Mouse (Mus musculus) spleen, adult 18-20 months (tissue): ENCODE measurements around the gene Sigirr.

ENCODE experiments used
- DNase-seq, 2 experiments: peaks; one replicate each; pipeline ENCODE4 v3.0.0; 2022; ENCODE audit warnings: mixed read lengths in 2 of 2

The Sigirr gene

DNA sequence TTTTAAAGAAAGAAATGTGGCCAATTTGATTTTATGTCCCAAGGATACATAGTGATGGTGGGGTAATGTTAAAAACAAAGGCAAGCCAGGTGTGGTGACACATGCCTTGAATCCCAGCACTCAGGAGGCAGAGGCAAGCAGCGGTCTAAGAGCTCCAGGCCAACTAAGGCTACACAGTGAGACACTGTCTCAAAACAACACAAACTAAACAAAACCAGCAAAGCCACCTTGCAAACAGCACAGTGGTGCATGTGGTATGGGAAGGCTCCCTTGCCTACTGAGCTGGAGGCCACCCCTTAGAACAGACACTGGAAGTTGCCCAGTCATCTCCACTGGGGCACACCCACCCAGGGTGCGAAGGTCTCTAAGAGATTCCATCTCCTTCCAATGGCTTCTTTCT lies 40.4 kb downstream of the Sigirr start:
- no peak for DNase-seq

- no peak for DNase-seq
Measured at GRCm38 (mm10) chr7:141058601-141059341, 41.6 kb downstream of the Sigirr start.

DNA sequence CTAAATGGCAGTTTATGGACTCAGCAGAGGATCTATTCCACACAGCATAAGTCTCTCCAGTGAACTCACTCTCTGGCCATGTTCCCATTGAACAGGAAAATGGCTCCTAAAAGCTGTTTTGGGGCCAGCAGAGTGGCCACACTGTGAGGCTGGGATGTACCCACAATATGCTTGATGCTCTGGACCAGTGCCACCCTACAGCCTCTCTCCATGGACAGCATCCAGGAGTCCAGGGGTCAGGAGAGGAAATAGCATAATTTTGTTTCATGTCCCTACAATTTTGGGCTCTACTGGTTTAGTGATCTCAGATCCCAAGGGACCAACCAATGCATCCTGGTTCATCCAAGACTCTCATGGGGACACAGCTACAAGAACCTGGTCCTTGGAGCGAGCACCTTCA lies 42.8 kb downstream of the Sigirr start:
- DNase-seq, result no peak

DNA sequence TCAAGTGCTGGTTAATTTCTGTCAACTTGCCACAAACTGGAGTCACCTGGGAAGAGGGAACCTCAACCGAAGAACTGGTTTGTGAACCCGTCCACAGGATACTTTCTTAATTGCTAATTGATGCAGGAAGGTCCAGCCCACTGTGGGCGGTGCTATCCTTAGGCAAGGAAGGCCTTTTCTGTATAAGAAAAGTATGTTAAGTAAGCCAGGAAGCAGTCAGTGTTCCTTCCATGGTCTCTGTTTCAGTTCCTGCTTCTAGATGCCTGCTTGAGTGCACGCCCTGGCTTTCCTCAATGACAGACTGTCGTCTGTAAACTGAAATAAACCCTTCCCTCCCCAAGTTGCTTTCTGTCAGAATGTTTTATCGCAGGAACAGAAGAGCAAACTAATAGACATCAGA lies 43.4 kb downstream of the Sigirr start:
- DNase-seq, result no peak

GRCm38 (mm10) chr7:141055785-141056184 lies 44.6 kb downstream of the Sigirr start:
- DNase-seq, result no peak

- DNase-seq, result no peak
Measured at GRCm38 (mm10) chr7:141052421-141052820, 48.0 kb downstream of the Sigirr start.

- no peak for DNase-seq
Measured at GRCm38 (mm10) chr7:141052016-141052415, 48.4 kb downstream of the Sigirr start.

GRCm38 (mm10) chr7:141051060-141051685 lies 49.2 kb downstream of the Sigirr start:
- DNase-seq, result no peak

DNA sequence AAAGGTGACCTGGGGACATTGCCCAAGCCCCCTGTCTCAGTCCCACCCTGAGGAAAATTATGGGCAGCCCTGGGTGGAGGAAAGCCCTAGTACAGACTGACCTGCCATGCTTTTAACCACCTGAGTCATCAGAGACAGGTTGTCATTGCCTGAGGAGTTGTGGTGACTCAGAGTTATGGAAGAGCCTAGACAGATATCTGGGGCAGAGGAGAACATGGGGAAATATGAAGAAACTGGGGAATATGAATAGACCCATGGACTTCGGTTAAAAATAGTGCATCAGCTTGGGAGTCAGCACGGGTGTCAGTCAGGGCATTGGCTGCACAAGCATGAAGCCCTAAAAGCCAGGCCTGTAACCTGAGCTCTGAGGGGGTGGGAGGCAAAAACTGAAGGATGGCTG lies 51.0 kb downstream of the Sigirr start:
- DNase-seq, result no peak

GRCm38 (mm10) chr7:141048226-141049218 lies 51.9 kb downstream of the Sigirr start:
- peak; percentile 73 to 86 for DNase-seq

DNA sequence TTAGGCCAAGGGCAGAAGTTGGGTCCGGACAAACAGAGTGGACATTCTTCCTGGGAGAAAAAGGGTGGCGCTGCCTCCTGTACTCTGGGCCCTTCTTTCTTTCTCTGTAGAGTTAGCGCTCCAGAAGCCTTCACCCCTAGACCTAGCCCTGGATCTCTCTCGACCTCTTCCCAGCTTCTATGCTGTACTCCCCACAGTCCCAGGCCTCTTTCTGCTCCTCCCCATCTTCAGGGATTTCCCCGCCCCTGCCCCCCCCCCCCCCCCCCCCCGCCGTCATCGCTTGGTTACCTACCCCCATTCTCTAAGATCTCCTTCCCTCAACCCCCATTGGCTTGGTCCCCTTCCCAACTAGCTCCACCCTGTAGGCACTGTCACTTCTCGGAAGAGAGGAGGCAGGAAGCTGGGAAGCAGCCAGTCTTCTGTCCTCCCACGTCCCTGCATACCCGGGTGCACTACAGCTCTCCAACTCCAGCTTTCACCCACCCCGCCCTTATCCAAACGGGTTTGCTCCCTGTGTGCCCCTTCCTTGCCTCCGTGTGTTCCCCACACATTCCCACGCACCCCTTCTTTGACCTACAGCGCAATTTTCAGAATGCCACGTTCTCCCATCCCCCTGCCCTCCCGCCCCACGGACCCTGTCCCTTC lies 52.7 kb downstream of the Sigirr start:
- peak in 1 of 2 experiments; percentile 29 for DNase-seq

DNA sequence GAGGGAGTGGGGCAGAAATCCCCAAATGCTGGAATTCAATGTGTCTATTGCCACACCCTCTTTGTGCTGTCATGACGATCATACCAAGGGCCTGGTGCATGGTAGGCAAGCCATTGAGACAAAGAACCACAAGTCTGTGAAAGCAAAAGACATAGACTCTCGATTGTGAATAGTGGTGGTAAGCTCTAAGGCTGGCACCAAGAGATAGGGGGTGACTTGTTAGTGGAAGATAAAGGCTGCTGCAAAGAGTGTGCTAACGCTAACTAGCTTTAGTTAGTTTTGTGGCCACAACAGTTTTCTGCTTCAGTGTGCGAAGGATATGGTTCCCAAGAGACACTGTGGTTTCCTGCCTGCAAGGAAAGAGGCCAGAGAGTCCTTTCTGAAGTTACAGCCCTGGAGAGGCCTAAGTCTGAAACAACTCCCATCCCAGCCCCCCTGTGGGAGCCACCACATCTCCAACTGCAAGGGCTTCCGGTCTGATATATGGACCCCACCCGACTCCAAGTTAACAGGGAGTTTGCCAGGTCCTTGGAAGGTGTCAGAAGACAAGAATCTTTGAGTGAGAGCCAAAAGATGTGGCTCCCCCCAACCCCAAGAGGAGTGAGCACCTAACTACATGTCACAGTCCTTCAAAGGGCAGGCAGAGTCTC lies 53.3 kb downstream of the Sigirr start:
- DNase-seq, result no peak

GRCm38 (mm10) chr7:141042539-141042938 lies 57.8 kb downstream of the Sigirr start:
- no peak for DNase-seq

- DNase-seq, result no peak
Measured at GRCm38 (mm10) chr7:141041661-141042060, 58.7 kb downstream of the Sigirr start.
